In the genomic region with DNA sequence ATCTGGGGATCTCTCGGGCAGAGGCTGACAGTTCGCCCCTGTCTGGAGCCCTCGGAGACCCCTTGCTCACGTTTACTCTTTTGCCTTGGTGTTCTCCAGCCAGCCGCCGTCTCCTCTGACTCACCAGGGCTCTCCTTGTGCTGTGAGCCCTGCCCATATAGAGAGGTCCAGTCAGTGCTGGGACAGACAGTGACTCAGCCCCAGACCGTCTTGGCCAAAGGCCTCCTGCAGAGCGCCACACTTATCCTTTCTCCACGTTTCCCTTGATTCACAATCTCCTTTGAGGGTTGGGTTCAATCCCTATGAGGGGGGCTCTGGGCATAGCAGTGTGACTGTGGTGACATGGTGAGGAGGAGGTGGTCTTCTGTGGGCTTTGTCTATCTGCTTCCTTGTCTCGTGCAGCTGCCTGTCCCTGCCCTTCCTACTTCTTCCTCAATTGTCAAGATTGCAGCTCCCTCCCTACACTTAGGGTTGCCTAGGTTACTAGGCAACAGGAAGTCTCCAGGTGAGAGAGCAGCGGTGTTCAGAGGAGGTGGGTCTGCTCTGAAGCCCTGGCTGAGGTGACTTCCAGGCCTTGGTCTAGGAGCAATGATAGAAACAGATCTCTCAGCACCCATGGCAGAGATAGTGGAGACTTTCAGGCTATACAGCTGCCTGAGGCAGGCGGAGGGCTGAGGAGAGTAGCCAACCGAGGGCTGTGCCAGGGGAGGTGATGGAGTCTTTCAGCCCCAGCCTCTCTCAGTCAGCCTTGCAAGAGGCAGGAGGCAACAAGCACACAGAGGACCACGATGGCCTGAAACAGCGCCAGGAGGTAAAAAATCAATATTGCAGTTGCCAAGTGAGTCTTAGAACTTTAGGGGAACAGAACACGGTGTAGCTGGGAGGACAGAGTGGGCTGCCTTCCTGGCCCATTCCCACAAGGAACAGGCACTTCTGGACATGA, we compare ENCODE assay signal across 8 mouse cellular contexts. TPM values are rescaled to one million over a fixed set of nuclear protein-coding genes. Genes with fewer than 3 reads are reported as not detected.
A peak's percentile ranks its signal among the peaks of the same experiment; 100 is the strongest.
DNase-seq lines count a peak whose midpoint lies in the region; ATAC-seq and TF ChIP-seq lines count a peak whose summit lies in the region.

No protein-coding gene starts in this region.

- TF ChIP-seq POLR2A in myocyte (IDR thresholded peaks at IDR 0.05; ENCODE audit: insufficient read length, low read depth), result no peak

- DNase-seq in heart, embryonic 10.5 days (ENCODE audit: low spot score), result no peak
- DNase-seq in heart, postnatal 36 days, result no peak
- DNase-seq in adrenal gland, postnatal 14 days, result peak; percentile 87
- DNase-seq in right cerebral cortex, postnatal 10 days (ENCODE audit: low spot score in 2 of 2), result no peak
- no peak for DNase-seq in retina, postnatal 1 day
- no peak for DNase-seq in right cerebral cortex, postnatal 36 days (ENCODE audit: low spot score in 2 of 2)

- intact Hi-C loops in heart, postnatal 36 days (cut with DNase I), result no loop called here

- TF ChIP-seq CTCF in intestine, postnatal 0 days (IDR thresholded peaks at IDR 0.05; ENCODE audit: low read depth), result no peak

- no peaks in the 10 kb centered on the region for H3K79me2 ChIP-seq in myocyte (ENCODE audit: control insufficient read depth, insufficient read depth)

- H3K4me3 ChIP-seq in heart, embryonic 10.5 days, result peak overlapping the region; percentile 12; the same call in 1 of the 2 replicates
- no peak overlapping the region for H3K4me3 ChIP-seq in intestine, postnatal 0 days (ENCODE audit: low read depth, low read length)
- H3K4me3 ChIP-seq in myocyte, result no peak overlapping the region

- peaks cover 79% of the 10 kb centered on the region for H3K4me1 ChIP-seq in heart, embryonic 10.5 days
- peaks cover 4% of the 10 kb centered on the region; the same call in 1 of the 2 replicates for H3K4me1 ChIP-seq in intestine, postnatal 0 days (replicated peaks; ENCODE audit: control insufficient read depth, insufficient read depth, low read length)

- ATAC-seq in intestine, postnatal 0 days, result peak; percentile 91

- peak overlapping the region; percentile 41 for H3K4me2 ChIP-seq in intestine, postnatal 0 days (replicated peaks; ENCODE audit: low read depth)
- H3K4me2 ChIP-seq in myocyte (ENCODE audit: low read depth), result peak overlapping the region; percentile 73

- peak overlapping the region; percentile 84 for H3K27ac ChIP-seq in heart, embryonic 10.5 days
- no peak overlapping the region for H3K27ac ChIP-seq in intestine, postnatal 0 days (ENCODE audit: low read depth, low read length)

- H3K9me3 ChIP-seq in heart, embryonic 10.5 days, result no peaks in the 10 kb centered on the region
- no peaks in the 10 kb centered on the region for H3K9me3 ChIP-seq in intestine, postnatal 0 days (ENCODE audit: control insufficient read depth)

- no peaks in the 10 kb centered on the region for H3K36me3 ChIP-seq in heart, embryonic 10.5 days
- H3K36me3 ChIP-seq in intestine, postnatal 0 days (ENCODE audit: control insufficient read depth, insufficient read depth), result no peaks in the 10 kb centered on the region
- H3K36me3 ChIP-seq in myocyte (ENCODE audit: control insufficient read depth, insufficient read depth), result no peaks in the 10 kb centered on the region

- no peak overlapping the region for H3ac ChIP-seq in myocyte (ENCODE audit: control insufficient read depth, insufficient read length)

- peaks cover 17% of the 10 kb centered on the region; the same call in 1 of the 2 replicates for H3K27me3 ChIP-seq in heart, embryonic 10.5 days (ENCODE audit: insufficient read depth, poor library complexity, severe bottlenecking)
- no peaks in the 10 kb centered on the region for H3K27me3 ChIP-seq in intestine, postnatal 0 days (replicated peaks; ENCODE audit: control insufficient read depth, insufficient read depth, low read length)
- no peaks in the 10 kb centered on the region for H3K27me3 ChIP-seq in myocyte (ENCODE audit: control insufficient read depth, insufficient read depth, insufficient read length)

- H3K9ac ChIP-seq in intestine, postnatal 0 days (ENCODE audit: low read depth, low read length), result no peak overlapping the region

- 16% methylated on average over 16 of the region's 16 CpGs for WGBS in heart, embryonic 10.5 days
- WGBS in intestine, postnatal 0 days, result 23% methylated on average over 16 of the region's 16 CpGs

TF ChIP-seq in myocyte, 11 proteins besides CTCF, POLR2A, EP300 and RAD21:
- TF ChIP-seq CEBPB (IDR thresholded peaks at IDR 0.05; ENCODE audit: insufficient read depth, poor library complexity, severe bottlenecking) (no peak), E2F4 (IDR thresholded peaks at IDR 0.05; ENCODE audit: insufficient read depth) (no peak), MAX (IDR thresholded peaks at IDR 0.05; ENCODE audit: low read depth) (no peak), TCF12 (IDR thresholded peaks at IDR 0.05; ENCODE audit: insufficient read depth, poor library complexity, severe bottlenecking) (peak; percentile 1), MYOG (IDR thresholded peaks at IDR 0.05; ENCODE audit: control insufficient read depth in 1 of 3, insufficient read depth in 1 of 3, insufficient read length in 2 of 3, low read depth in 2 of 3) (peak in 1 of 3 experiments; percentile 13), REST (IDR thresholded peaks at IDR 0.05; ENCODE audit: insufficient read depth, insufficient read length) (no peak), SRF (IDR thresholded peaks at IDR 0.05; ENCODE audit: control insufficient read depth, insufficient read length, low read depth) (peak; percentile 75), USF1 (IDR thresholded peaks at IDR 0.05; ENCODE audit: low read depth) (no peak), POLR2AphosphoS2 (IDR thresholded peaks at IDR 0.05; ENCODE audit: insufficient read length, low read depth) (no peak), TCF3 (IDR thresholded peaks at IDR 0.05; ENCODE audit: insufficient read length, low read depth) (no peak), MYOD1 (IDR thresholded peaks at IDR 0.05; ENCODE audit: control insufficient read depth in 1 of 3, insufficient read length in 2 of 3, low read depth in 2 of 3) (peak in 1 of 3 experiments; percentile 14)
TF ChIP-seq in myocyte: peak in this region for 4.

RNA-seq across cellular contexts. Expression of gene Gadd45g, which starts 7.1 kb away (rescaled TPM):
- 53.3 and 61.0 TPM in 2 replicates for polyA plus RNA-seq in heart, embryonic 10.5 days (2016; fragmentation: Nextera tagmentation; extraction: Ambion mirVana)
- 10 to 100 TPM in 1 of 2 experiments, 1 to 10 TPM in 1; 9.5 to 10.7 TPM for total RNA-seq in heart, postnatal 36 days (2021)
- total RNA-seq in adrenal gland, postnatal 14 days (2021), result 51.7 and 63.2 TPM in 2 replicates
- polyA plus RNA-seq in intestine, postnatal 0 days (2015; fragmentation: Nextera tagmentation; extraction: Ambion mirVana), result 28.7 and 32.7 TPM in 2 replicates
- polyA plus RNA-seq in myocyte (2012; fragmentation: generic; extraction: Trizol), result 202 TPM
